Mouse (Mus musculus) embryo, embryonic 10.5 days (tissue): Measurements from ENCODE around the gene Agl.

ENCODE experiments used
- DNase-seq: peaks from one replicate; pipeline ENCODE4 v3.0.0-alpha.2; 2015; ENCODE audit warnings: low spot score

The Agl gene

GRCm38 (mm10) chr3:116807811-116808506 lies at the start of gene Agl:
TSS of gene Agl (minus strand) at chr3:116808166.
- DNase-seq, result peak; percentile 98

GRCm38 (mm10) chr3:116857611-116858010 lies 49.6 kb upstream of the Agl start:
- no peak for DNase-seq

GRCm38 (mm10) chr3:116852421-116852820 lies 44.5 kb upstream of the Agl start:
- DNase-seq, result no peak

- no peak for DNase-seq
Observed at GRCm38 (mm10) chr3:116850376-116850775, 42.4 kb upstream of the Agl start.

- no peak for DNase-seq
Observed at GRCm38 (mm10) chr3:116848936-116849335, 41.0 kb upstream of the Agl start.

- DNase-seq, result no peak
Observed at GRCm38 (mm10) chr3:116848099-116848498, 40.1 kb upstream of the Agl start.

- DNase-seq, result no peak
Observed at GRCm38 (mm10) chr3:116846084-116846483, 38.1 kb upstream of the Agl start.

GRCm38 (mm10) chr3:116844880-116845579 lies 37.1 kb upstream of the Agl start:
- DNase-seq, result no peak

GRCm38 (mm10) chr3:116841311-116841710 lies 33.3 kb upstream of the Agl start:
- DNase-seq, result no peak

GRCm38 (mm10) chr3:116836681-116837475 lies 28.9 kb upstream of the Agl start:
- no peak for DNase-seq

- DNase-seq, result peak; percentile 99
Observed at GRCm38 (mm10) chr3:116835770-116836680, 28.1 kb upstream of the Agl start.

GRCm38 (mm10) chr3:116835350-116835749 lies 27.4 kb upstream of the Agl start:
- DNase-seq, result no peak

GRCm38 (mm10) chr3:116834241-116834640 lies 26.3 kb upstream of the Agl start:
- DNase-seq, result no peak

GRCm38 (mm10) chr3:116833491-116833890 lies 25.5 kb upstream of the Agl start:
- DNase-seq, result no peak

- no peak for DNase-seq
Observed at GRCm38 (mm10) chr3:116832526-116833310, 24.8 kb upstream of the Agl start.

- DNase-seq, result no peak
Observed at GRCm38 (mm10) chr3:116831324-116831723, 23.4 kb upstream of the Agl start.

GRCm38 (mm10) chr3:116829274-116829920 lies 21.4 kb upstream of the Agl start:
- DNase-seq, result no peak

GRCm38 (mm10) chr3:116826471-116827215 lies 18.7 kb upstream of the Agl start:
- no peak for DNase-seq

GRCm38 (mm10) chr3:116817231-116817630 lies 9.3 kb upstream of the Agl start:
- DNase-seq, result no peak
